Mouse (Mus musculus): ENCODE results near the gene Gna12.

Gna12 gene

GRCm38 (mm10) chr5:140710315-140710714 lies 119.9 kb downstream of the Gna12 start:
- DNase-seq (ENCODE audit: low read depth, low spot score) = no peak

Measured in WW6 (cell line).